Mouse (Mus musculus) frontal cortex, postnatal 14 days (tissue): ENCODE measurements at regions not wholly inside any gene's neighbourhood (a gene's known extent, or its start where the extent isn't known, plus 50 kb on each side); places are given as distances from the start of the nearest gene placed in this dataset.

Experiments used
- DNase-seq, 2 experiments: peaks; one replicate each; pipeline ENCODE4 v3.0.0; 2022; ENCODE audit warnings: low spot score in 2 of 2

GRCm38 (mm10) chr19:50087277-50087676 lies 591.2 kb downstream of the Sorcs1 start:
- no peak for DNase-seq

- DNase-seq: no peak
Measured at GRCm38 (mm10) chr19:50077427-50078040, 600.9 kb downstream of the Sorcs1 start.

- no peak for DNase-seq
Measured at GRCm38 (mm10) chr19:50060448-50060847, 618.0 kb downstream of the Sorcs1 start.

- DNase-seq: no peak
Measured at GRCm38 (mm10) chr19:50052910-50053309, 625.5 kb downstream of the Sorcs1 start.

GRCm38 (mm10) chr19:50045761-50046160 lies 632.7 kb downstream of the Sorcs1 start:
- DNase-seq: no peak

- peak; percentile 16 to 34 for DNase-seq
Measured at GRCm38 (mm10) chr19:50013659-50014058, 664.8 kb downstream of the Sorcs1 start.

- no peak for DNase-seq
Measured at GRCm38 (mm10) chr19:50005248-50005647, 673.2 kb downstream of the Sorcs1 start.

GRCm38 (mm10) chr19:49985826-49986225 lies 692.6 kb downstream of the Sorcs1 start:
- DNase-seq: no peak

GRCm38 (mm10) chr19:49966284-49966841 lies 712.1 kb downstream of the Sorcs1 start:
- DNase-seq: no peak

- no peak for DNase-seq
Measured at GRCm38 (mm10) chr19:49964679-49965078, 713.8 kb downstream of the Sorcs1 start.

- no peak for DNase-seq
Measured at GRCm38 (mm10) chr19:49958517-49958916, 719.9 kb downstream of the Sorcs1 start.

- DNase-seq: no peak
Measured at GRCm38 (mm10) chr19:49931202-49931601, 747.2 kb downstream of the Sorcs1 start.

- DNase-seq: no peak
Measured at GRCm38 (mm10) chr19:49911738-49912137, 766.7 kb downstream of the Sorcs1 start.

- no peak for DNase-seq
Measured at GRCm38 (mm10) chr19:49880241-49880640, 798.2 kb downstream of the Sorcs1 start.

GRCm38 (mm10) chr19:49860761-49861160 lies 817.7 kb downstream of the Sorcs1 start:
- DNase-seq: peak; percentile 14 to 23

- DNase-seq: no peak
Measured at GRCm38 (mm10) chr19:49855481-49856035, 822.9 kb downstream of the Sorcs1 start.

GRCm38 (mm10) chr19:49841984-49842383 lies 836.5 kb downstream of the Sorcs1 start:
- no peak for DNase-seq

GRCm38 (mm10) chr19:49839153-49839911 lies 839.1 kb downstream of the Sorcs1 start:
- DNase-seq: no peak

- no peak for DNase-seq
Measured at GRCm38 (mm10) chr19:49830918-49831317, 847.5 kb downstream of the Sorcs1 start.

GRCm38 (mm10) chr19:49805636-49806397 lies 872.6 kb downstream of the Sorcs1 start:
- DNase-seq: no peak
